Mouse (Mus musculus) cerebellum, adult 11-12 months (tissue): ENCODE data around the gene B3gnt8.
"Not testable (repeated sequence)": the region's sequence is repeated elsewhere in the genome, so short reads cannot be mapped to it uniquely, and the experiment has no call there.

ENCODE experiments used
- DNase-seq: peaks from one replicate; pipeline ENCODE4 v3.0.0; 2022

B3gnt8 gene

GRCm38 (mm10) chr7:25626509-25627430 lies at the start of gene B3gnt8:
Gene B3gnt8, plus strand, starts transcription at chr7:25626654.
- peak; percentile 73 for DNase-seq

- not testable (repeated sequence) for DNase-seq
Measured at GRCm38 (mm10) chr7:25576793-25577437, 49.5 kb upstream of the B3gnt8 start.

GRCm38 (mm10) chr7:25579441-25579840 lies 47.0 kb upstream of the B3gnt8 start:
- DNase-seq: no peak

- DNase-seq: no peak
Measured at GRCm38 (mm10) chr7:25582301-25582810, 44.1 kb upstream of the B3gnt8 start.

GRCm38 (mm10) chr7:25584651-25585050 lies 41.8 kb upstream of the B3gnt8 start:
- no peak for DNase-seq

- no peak for DNase-seq
Measured at GRCm38 (mm10) chr7:25585351-25586204, 40.9 kb upstream of the B3gnt8 start.

GRCm38 (mm10) chr7:25591226-25591625 lies 35.2 kb upstream of the B3gnt8 start:
- DNase-seq: no peak

GRCm38 (mm10) chr7:25593859-25594258 lies 32.6 kb upstream of the B3gnt8 start:
- no peak for DNase-seq

GRCm38 (mm10) chr7:25599663-25600062 lies 26.8 kb upstream of the B3gnt8 start:
- DNase-seq: peak; percentile 34

- DNase-seq: no peak
Measured at GRCm38 (mm10) chr7:25600666-25601065, 25.8 kb upstream of the B3gnt8 start.

GRCm38 (mm10) chr7:25601346-25601745 lies 25.1 kb upstream of the B3gnt8 start:
- DNase-seq: no peak

GRCm38 (mm10) chr7:25606625-25607063 lies 19.8 kb upstream of the B3gnt8 start:
- DNase-seq: no peak

- no peak for DNase-seq
Measured at GRCm38 (mm10) chr7:25607196-25607595, 19.3 kb upstream of the B3gnt8 start.

GRCm38 (mm10) chr7:25610056-25610455 lies 16.4 kb upstream of the B3gnt8 start:
- no peak for DNase-seq

GRCm38 (mm10) chr7:25611501-25611900 lies 15.0 kb upstream of the B3gnt8 start:
- no peak for DNase-seq

GRCm38 (mm10) chr7:25614086-25614485 lies 12.4 kb upstream of the B3gnt8 start:
- DNase-seq: no peak

GRCm38 (mm10) chr7:25614831-25615705 lies 11.4 kb upstream of the B3gnt8 start:
- peak; percentile 6 for DNase-seq

- peak; percentile 13 for DNase-seq
Measured at GRCm38 (mm10) chr7:25615706-25616011, 10.8 kb upstream of the B3gnt8 start, which contains the start of gene Erich4. Gene Erich4, minus strand, starts transcription at chr7:25615892.

- peak; percentile 28 for DNase-seq
Measured at GRCm38 (mm10) chr7:25617376-25618160, 8.9 kb upstream of the B3gnt8 start.

- DNase-seq: peak; percentile 95
Measured at GRCm38 (mm10) chr7:25618865-25619721, 7.4 kb upstream of the B3gnt8 start, which contains the start of gene Dmac2. Gene Dmac2, plus strand, starts transcription at chr7:25619414.
